Mouse (Mus musculus) spleen, adult 2 months (tissue): ENCODE results near the gene Ccdc63.

Source experiments
- CTCF ChIP-seq: fragments of 200-500 bp; IDR thresholded peaks from 2 replicates; pipeline ENCODE4 v1.5.1; 2011; ENCODE audit warnings: mild to moderate bottlenecking, inconsistent platforms; ENCODE audit not compliant: insufficient read depth, insufficient read length, insufficient replicate concordance; ENCODE audit errors: extremely low read depth
- POLR2A ChIP-seq: fragments of 200-500 bp; IDR thresholded peaks from 2 replicates; pipeline ENCODE4 v1.6.1; 2011; ENCODE audit warnings: low read depth, low read length, inconsistent platforms

- TF ChIP-seq CTCF = no peak
- no peak for TF ChIP-seq POLR2A
Observed at GRCm38 (mm10) chr5:122116243-122116642, 24.4 kb downstream of the Ccdc63 start.
